Mouse (Mus musculus) common myeloid progenitor, adult 5-6 weeks (primary cell): ENCODE data around the gene Lce1d. TPM values are rescaled to one million over a fixed set of nuclear protein-coding genes. Genes with fewer than 3 reads are reported as not detected.
"Not testable (repeated sequence)": the region's sequence is repeated elsewhere in the genome, so short reads cannot be mapped to it uniquely, and the experiment has no call there.

ENCODE experiments used
- ATAC-seq: replicated peaks from 2 replicates; pipeline ENCODE4 v1.8.0; 2016; ENCODE audit warnings: low read depth, mild to moderate bottlenecking, moderate TSS enrichment, inconsistent platforms; ENCODE audit not compliant: poor library complexity, severe bottlenecking
- total RNA-seq: library from RNA; stranded (forward); fragments of 200-1000, 187-1606 nt; gene quantifications from 2 replicates; pipeline ENCODE4 v1.2.3, GENCODE M21; 2017

Gene Lce1d
- total RNA-seq = not detected in 2 replicates

- no peak for ATAC-seq
Measured at GRCm38 (mm10) chr3:92687110-92687509, at the start of gene Lce1d. TSS of gene Lce1d (minus strand) at chr3:92687210.

- no peak for ATAC-seq
Measured at GRCm38 (mm10) chr3:92722631-92723030, 35.6 kb upstream of the Lce1d start.

GRCm38 (mm10) chr3:92720250-92720649 lies 33.2 kb upstream of the Lce1d start, which contains the start of gene Lce1f:
TSS of gene Lce1f (minus strand) at chr3:92720350.
- no peak for ATAC-seq

- ATAC-seq = no peak
Measured at GRCm38 (mm10) chr3:92715122-92715521, 28.1 kb upstream of the Lce1d start.

- no peak for ATAC-seq
Measured at GRCm38 (mm10) chr3:92708974-92709373, 22.0 kb upstream of the Lce1d start, which contains the start of gene Lce1e. TSS of gene Lce1e (minus strand) at chr3:92709074.

- ATAC-seq = no peak
Measured at GRCm38 (mm10) chr3:92694613-92695012, 7.6 kb upstream of the Lce1d start.

- no peak for ATAC-seq
Measured at GRCm38 (mm10) chr3:92691688-92692087, 4.7 kb upstream of the Lce1d start.

GRCm38 (mm10) chr3:92689154-92689553 lies 2.1 kb upstream of the Lce1d start:
- ATAC-seq = not testable (repeated sequence)

GRCm38 (mm10) chr3:92678947-92679346 lies 8.1 kb downstream of the Lce1d start, which contains the start of gene Lce1c:
TSS of gene Lce1c (plus strand) at chr3:92679247.
- no peak for ATAC-seq

- no peak for ATAC-seq
Measured at GRCm38 (mm10) chr3:92670215-92670614, 16.8 kb downstream of the Lce1d start, which contains the start of gene Lce1a2. TSS of gene Lce1a2 (minus strand) at chr3:92670315.

- ATAC-seq = no peak
Measured at GRCm38 (mm10) chr3:92656826-92657225, 30.2 kb downstream of the Lce1d start, which contains the start of gene Lce1b. TSS of gene Lce1b (minus strand) at chr3:92656926.

- no peak for ATAC-seq
Measured at GRCm38 (mm10) chr3:92648207-92648606, 38.8 kb downstream of the Lce1d start, which contains the start of gene Lce1a1. TSS of gene Lce1a1 (minus strand) at chr3:92648307.

GRCm38 (mm10) chr3:92639854-92640253 lies 47.2 kb downstream of the Lce1d start:
- ATAC-seq = no peak

- no peak for ATAC-seq
Measured at GRCm38 (mm10) chr3:92638653-92638991, 48.4 kb downstream of the Lce1d start.

GRCm38 (mm10) chr3:92637745-92638652 lies 49.0 kb downstream of the Lce1d start:
- no peak for ATAC-seq

Other genes with a start within 250 kb of the Lce1d start
- not detected in 2 replicates for gene Sprr1b, start 248.4 kb downstream of the Lce1d start, total RNA-seq
- not detected in 2 replicates for gene Sprr3, start 228.5 kb downstream of the Lce1d start, total RNA-seq
- gene Sprr1a, start 201.3 kb downstream of the Lce1d start, total RNA-seq = not detected in 2 replicates
- gene Sprr4, start 186.7 kb downstream of the Lce1d start, total RNA-seq = not detected in 2 replicates
- gene 2310046K23Rik, start 152.7 kb downstream of the Lce1d start, total RNA-seq = not detected in 2 replicates
- not detected in 2 replicates for gene Ivl, start 113.5 kb downstream of the Lce1d start, total RNA-seq
- gene Smcp, start 98.2 kb downstream of the Lce1d start, total RNA-seq = not detected in 2 replicates
- not detected in 2 replicates for gene 2210017I01Rik, start 79.7 kb downstream of the Lce1d start, total RNA-seq
- gene Lce6a, start 65.5 kb downstream of the Lce1d start, total RNA-seq = not detected in 2 replicates
- not detected in 2 replicates for gene Lce1a1, start 38.9 kb downstream of the Lce1d start, total RNA-seq
- gene Lce1b, start 30.3 kb downstream of the Lce1d start, total RNA-seq = not detected in 2 replicates
- not detected in 2 replicates for gene Lce1a2, start 16.9 kb downstream of the Lce1d start, total RNA-seq
- not detected in 2 replicates for gene Lce1c, start 8.0 kb downstream of the Lce1d start, total RNA-seq
- gene Lce1e, start 21.9 kb upstream of the Lce1d start, total RNA-seq = not detected in 2 replicates
- not detected in 2 replicates for gene Lce1f, start 33.1 kb upstream of the Lce1d start, total RNA-seq
- not detected in 2 replicates for gene Gm38119, start 51.9 kb upstream of the Lce1d start, total RNA-seq
- not detected in 2 replicates for gene Lce1g, start 65.1 kb upstream of the Lce1d start, total RNA-seq
- not detected in 2 replicates for gene Lce1h, start 77.9 kb upstream of the Lce1d start, total RNA-seq
- not detected in 2 replicates for gene Lce1i, start 91.7 kb upstream of the Lce1d start, total RNA-seq
- gene Lce1j, start 103.3 kb upstream of the Lce1d start, total RNA-seq = not detected in 2 replicates
- not detected in 2 replicates for gene Lce1k, start 120.7 kb upstream of the Lce1d start, total RNA-seq
- not detected in 2 replicates for gene Kprp, start 140.0 kb upstream of the Lce1d start, total RNA-seq
- gene Lce1l, start 164.1 kb upstream of the Lce1d start, total RNA-seq = not detected in 2 replicates
- not detected in 2 replicates for gene 2310050C09Rik, start 183.0 kb upstream of the Lce1d start, total RNA-seq
- gene Lce3a, start 239.0 kb upstream of the Lce1d start, total RNA-seq = not detected in 2 replicates
- not detected in 2 replicates for gene Lce3b, start 245.8 kb upstream of the Lce1d start, total RNA-seq